Mouse (Mus musculus) frontal cortex, postnatal 14 days (tissue): Measurements from ENCODE around the gene Tmem243.
A peak's percentile ranks its signal among the peaks of the same experiment; 100 is the strongest.

ENCODE experiments used
- DNase-seq, 2 experiments: peaks; one replicate each; pipeline ENCODE4 v3.0.0; 2022; ENCODE audit warnings: low spot score in 2 of 2

Tmem243 gene

GRCm38 (mm10) chr5:9100207-9100848 lies at the start of gene Tmem243:
Gene Tmem243, plus strand, starts transcription at chr5:9100668.
- peak; percentile 71 to 81 for DNase-seq

GRCm38 (mm10) chr5:9056020-9056660 lies 44.3 kb upstream of the Tmem243 start:
- DNase-seq, result peak; percentile 9 to 66

GRCm38 (mm10) chr5:9057277-9057879 lies 43.1 kb upstream of the Tmem243 start:
- no peak for DNase-seq

- no peak for DNase-seq
Observed at GRCm38 (mm10) chr5:9059303-9060023, 41.0 kb upstream of the Tmem243 start.

- no peak for DNase-seq
Observed at GRCm38 (mm10) chr5:9060228-9060627, 40.2 kb upstream of the Tmem243 start.

GRCm38 (mm10) chr5:9064217-9064616 lies 36.3 kb upstream of the Tmem243 start:
- no peak for DNase-seq

GRCm38 (mm10) chr5:9068886-9069285 lies 31.6 kb upstream of the Tmem243 start:
- DNase-seq, result peak; percentile 11 to 13

GRCm38 (mm10) chr5:9069599-9070209 lies 30.8 kb upstream of the Tmem243 start:
- DNase-seq, result no peak

- no peak for DNase-seq
Observed at GRCm38 (mm10) chr5:9071360-9071759, 29.1 kb upstream of the Tmem243 start.

- DNase-seq, result no peak
Observed at GRCm38 (mm10) chr5:9073177-9073854, 27.2 kb upstream of the Tmem243 start.

GRCm38 (mm10) chr5:9079773-9080501 lies 20.5 kb upstream of the Tmem243 start:
- no peak for DNase-seq

GRCm38 (mm10) chr5:9086924-9087719 lies 13.3 kb upstream of the Tmem243 start:
- no peak for DNase-seq

GRCm38 (mm10) chr5:9090493-9091106 lies 9.9 kb upstream of the Tmem243 start:
- no peak for DNase-seq

GRCm38 (mm10) chr5:9092716-9093115 lies 7.8 kb upstream of the Tmem243 start:
- no peak for DNase-seq

- DNase-seq, result no peak
Observed at GRCm38 (mm10) chr5:9093490-9093889, 7.0 kb upstream of the Tmem243 start.

GRCm38 (mm10) chr5:9100849-9101801 lies 657 bp downstream of the Tmem243 start:
- DNase-seq, result no peak

GRCm38 (mm10) chr5:9102696-9103095 lies 2.2 kb downstream of the Tmem243 start:
- DNase-seq, result no peak

GRCm38 (mm10) chr5:9103958-9104357 lies 3.5 kb downstream of the Tmem243 start:
- no peak for DNase-seq
